Mouse (Mus musculus): ENCODE results near the gene C2cd2l. TPM values are rescaled to one million over a fixed set of nuclear protein-coding genes. Genes with fewer than 3 reads are reported as not detected.

Gene C2cd2l
- polyA plus RNA-seq, 1 experiment from 2014 or later, result 6.7 TPM

DNA sequence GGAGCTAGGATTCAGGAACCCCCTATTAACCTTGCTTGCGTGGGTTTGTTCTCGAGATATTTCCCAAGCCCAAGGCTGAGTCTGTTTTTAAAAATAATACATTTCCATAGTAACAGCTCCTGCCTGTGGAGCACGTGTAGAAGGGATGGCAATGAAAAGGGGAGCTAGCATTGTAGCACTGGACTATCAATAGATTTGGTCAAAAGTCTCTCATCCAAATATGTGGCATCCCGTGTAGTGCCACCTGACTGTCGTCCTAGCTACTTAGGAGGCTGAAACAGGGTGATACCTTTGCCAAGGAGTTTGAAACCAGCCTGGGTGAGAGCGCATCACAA is 681 bp upstream of the C2cd2l start:
- H3K9ac ChIP-seq (ENCODE audit: low read length), result peak overlapping the region; percentile 66
- H3K9me3 ChIP-seq (replicated peaks; ENCODE audit: control insufficient read depth, low read length), result no peaks in the 10 kb centered on the region
- peaks cover 20% of the 10 kb centered on the region for H3K4me1 ChIP-seq (ENCODE audit: control insufficient read depth, insufficient read depth, low read length)
- peak overlapping the region; percentile 74 for H3K4me2 ChIP-seq (ENCODE audit: low read depth, low read length)
- H3K27ac ChIP-seq (ENCODE audit: low read length), result peak overlapping the region; percentile 81
- peak; percentile 1; the same call in 1 of the 2 replicates for ATAC-seq (ENCODE audit: insufficient read depth, low FRiP score)
- 14% methylated on average over 6 of the region's 6 CpGs for WGBS
- H3K27me3 ChIP-seq (ENCODE audit: control insufficient read depth, insufficient read depth, low read length), result no peaks in the 10 kb centered on the region
- no peaks in the 10 kb centered on the region for H3K36me3 ChIP-seq (ENCODE audit: control insufficient read depth, insufficient read depth, low read length)
- H3K4me3 ChIP-seq (replicated peaks; ENCODE audit: low read length), result peak overlapping the region; percentile 91

DNA sequence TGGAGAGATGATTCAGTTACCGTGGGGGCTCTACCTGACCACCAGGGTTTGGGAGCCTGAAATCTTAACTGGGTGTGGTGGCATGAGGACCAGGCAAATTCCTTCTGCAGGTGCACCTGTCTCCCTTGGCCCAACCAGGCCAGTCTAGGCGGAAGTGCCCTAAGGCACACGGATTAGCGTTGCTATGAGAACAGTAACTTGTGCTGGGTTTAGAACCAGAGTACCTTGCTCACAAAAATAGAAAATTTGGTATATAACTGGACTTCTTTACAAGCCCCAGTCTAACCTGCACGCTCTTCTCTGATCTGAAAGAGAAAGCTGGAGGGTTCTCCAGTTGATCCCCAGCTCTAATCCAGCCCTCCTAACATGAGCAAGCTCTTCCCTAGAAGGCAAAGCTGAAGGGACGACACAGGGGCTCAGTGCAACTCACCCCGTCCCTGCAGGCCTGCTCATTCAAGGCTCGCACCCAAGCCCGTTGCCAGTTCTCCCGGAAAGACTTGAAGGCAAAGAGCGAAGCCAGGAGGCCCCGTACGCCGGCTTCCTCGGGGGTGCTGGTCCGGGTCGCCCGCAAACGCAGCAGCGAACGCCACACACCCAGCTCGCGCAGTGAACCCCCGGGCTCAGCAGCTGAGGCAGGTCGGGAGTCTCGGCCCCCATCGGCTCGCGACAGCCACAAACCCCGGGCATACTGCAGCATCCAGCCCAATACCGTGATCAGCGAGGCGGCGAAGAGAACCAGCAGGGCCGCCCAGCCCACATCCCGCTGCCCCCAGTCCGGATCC is 789 bp downstream of the C2cd2l start:
- ATAC-seq (ENCODE audit: insufficient read depth, low FRiP score), result no peak
- H3K4me2 ChIP-seq (ENCODE audit: low read depth, low read length), result peak overlapping the region; percentile 87
- no peaks in the 10 kb centered on the region for H3K9me3 ChIP-seq (replicated peaks; ENCODE audit: control insufficient read depth, low read length)
- 3% methylated on average over 37 of the region's 37 CpGs for WGBS
- H3K27me3 ChIP-seq (ENCODE audit: control insufficient read depth, insufficient read depth, low read length), result no peaks in the 10 kb centered on the region
- H3K9ac ChIP-seq (ENCODE audit: low read length), result peak overlapping the region; percentile 93
- peak overlapping the region; percentile 91 for H3K4me3 ChIP-seq (replicated peaks; ENCODE audit: low read length)
- peaks cover 11% of the 10 kb centered on the region for H3K36me3 ChIP-seq (ENCODE audit: control insufficient read depth, insufficient read depth, low read length)
- H3K27ac ChIP-seq (ENCODE audit: low read length), result peak overlapping the region; percentile 75
- peaks cover 18% of the 10 kb centered on the region for H3K4me1 ChIP-seq (ENCODE audit: control insufficient read depth, insufficient read depth, low read length)

DNA sequence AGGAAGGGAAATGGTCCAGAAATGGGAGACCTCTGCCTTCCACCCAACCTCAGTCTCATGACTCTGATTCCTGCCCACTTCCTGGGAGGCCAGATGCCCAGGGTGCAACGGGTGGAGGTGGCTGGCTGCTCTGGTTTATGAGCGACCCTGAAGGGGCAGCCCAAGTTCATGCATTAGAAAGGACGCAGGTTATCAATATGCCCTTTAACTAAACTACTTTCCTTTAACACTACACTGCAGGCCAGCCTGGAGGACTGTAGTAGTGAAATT is 1.3 kb downstream of the C2cd2l start:
- no peak for ATAC-seq (ENCODE audit: insufficient read depth, low FRiP score)
- Histone ChIP-seq H3K4me3 (replicated peaks; ENCODE audit: low read length) (peak overlapping the region; percentile 91), H3K27me3 (ENCODE audit: control insufficient read depth, insufficient read depth, low read length) (no peaks in the 10 kb centered on the region), H3K27ac (ENCODE audit: low read length) (peak overlapping the region; percentile 75), H3K9me3 (replicated peaks; ENCODE audit: control insufficient read depth, low read length) (no peaks in the 10 kb centered on the region), H3K4me2 (ENCODE audit: low read depth, low read length) (peak overlapping the region; percentile 87), H3K36me3 (ENCODE audit: control insufficient read depth, insufficient read depth, low read length) (peaks cover 11% of the 10 kb centered on the region), H3K9ac (ENCODE audit: low read length) (peak overlapping the region; percentile 93), H3K4me1 (ENCODE audit: control insufficient read depth, insufficient read depth, low read length) (peaks cover 18% of the 10 kb centered on the region)
- WGBS, result 28% methylated on average over 3 of the region's 3 CpGs

DNA sequence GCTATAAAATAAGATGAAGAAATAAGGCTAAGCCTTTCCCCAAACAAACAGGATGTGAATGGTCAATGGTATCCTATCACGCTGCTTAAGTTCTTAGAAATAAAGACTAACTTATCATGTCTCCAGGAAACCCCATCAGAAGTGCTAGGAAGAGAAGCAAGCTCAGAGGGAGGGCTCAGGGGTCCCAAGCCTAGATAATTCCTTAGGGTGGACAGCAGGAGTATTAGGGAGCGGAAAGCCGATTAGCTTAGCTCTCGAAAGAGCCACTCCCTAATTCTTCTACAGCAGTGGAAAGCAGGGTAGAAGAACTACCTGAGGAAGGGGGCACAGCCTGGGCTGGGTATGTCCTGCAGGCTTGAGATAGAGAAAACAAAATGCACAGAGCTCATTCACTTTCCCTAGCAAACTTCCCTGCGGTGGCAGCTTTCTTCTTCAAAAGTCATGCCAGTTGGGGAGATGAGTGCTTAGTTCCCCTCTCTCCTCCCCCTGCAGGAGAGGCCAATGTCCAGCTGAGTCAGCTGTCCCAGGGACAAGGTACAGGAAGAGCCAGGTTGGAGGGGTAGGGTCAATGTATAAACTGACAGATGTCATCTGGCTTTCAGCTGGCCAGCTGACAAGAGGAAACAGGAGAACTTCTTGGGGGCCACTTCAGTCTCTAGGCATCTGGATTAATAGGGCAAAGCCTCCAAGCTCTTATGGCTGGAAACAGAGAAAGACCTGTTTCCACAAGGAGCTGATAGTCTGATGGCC is 1.8 kb downstream of the C2cd2l start:
- Histone ChIP-seq H3K4me3 (replicated peaks; ENCODE audit: low read length) (peak overlapping the region; percentile 91), H3K9ac (ENCODE audit: low read length) (peak overlapping the region; percentile 93), H3K27me3 (ENCODE audit: control insufficient read depth, insufficient read depth, low read length) (no peaks in the 10 kb centered on the region), H3K27ac (ENCODE audit: low read length) (peak overlapping the region; percentile 75), H3K4me2 (ENCODE audit: low read depth, low read length) (peak overlapping the region; percentile 87), H3K36me3 (ENCODE audit: control insufficient read depth, insufficient read depth, low read length) (peaks cover 11% of the 10 kb centered on the region), H3K9me3 (replicated peaks; ENCODE audit: control insufficient read depth, low read length) (no peaks in the 10 kb centered on the region), H3K4me1 (ENCODE audit: control insufficient read depth, insufficient read depth, low read length) (peaks cover 18% of the 10 kb centered on the region)
- 59% methylated on average over 5 of the region's 5 CpGs for WGBS
- ATAC-seq (ENCODE audit: insufficient read depth, low FRiP score), result no peak

DNA sequence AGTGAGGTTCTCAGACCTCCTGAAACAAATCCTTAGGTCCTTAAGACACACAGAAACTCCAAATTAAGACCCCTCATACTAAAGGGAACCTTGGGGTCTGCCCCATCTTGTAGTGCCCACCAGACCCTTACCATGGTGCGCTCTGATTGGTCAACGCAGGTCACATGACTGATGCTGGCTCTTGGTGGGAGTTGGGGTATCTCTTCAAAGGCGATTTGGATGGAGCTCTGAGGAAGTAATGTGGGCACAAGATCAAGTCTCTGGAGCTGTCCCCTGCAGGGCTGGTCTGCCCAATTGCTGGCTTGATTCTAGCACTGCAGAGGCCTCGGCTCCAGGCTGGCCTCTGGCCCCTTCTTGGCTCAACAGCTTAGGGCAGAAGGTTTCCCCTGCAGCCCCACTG is 2.6 kb downstream of the C2cd2l start:
- H3K4me3 ChIP-seq (replicated peaks; ENCODE audit: low read length), result no peak overlapping the region
- H3K36me3 ChIP-seq (ENCODE audit: control insufficient read depth, insufficient read depth, low read length), result peaks cover 14% of the 10 kb centered on the region
- ATAC-seq (ENCODE audit: insufficient read depth, low FRiP score), result no peak
- no peak overlapping the region for H3K27ac ChIP-seq (ENCODE audit: low read length)
- 74% methylated on average over 4 of the region's 4 CpGs for WGBS
- 0 out of 2 replicates have a peak overlapping the region, but pooled peaks have one; percentile 9 for H3K9ac ChIP-seq (ENCODE audit: low read length)
- H3K27me3 ChIP-seq (ENCODE audit: control insufficient read depth, insufficient read depth, low read length), result no peaks in the 10 kb centered on the region
- H3K4me1 ChIP-seq (ENCODE audit: control insufficient read depth, insufficient read depth, low read length), result peaks cover 18% of the 10 kb centered on the region
- no peaks in the 10 kb centered on the region for H3K9me3 ChIP-seq (replicated peaks; ENCODE audit: control insufficient read depth, low read length)
- no peak overlapping the region for H3K4me2 ChIP-seq (ENCODE audit: low read depth, low read length)

DNA sequence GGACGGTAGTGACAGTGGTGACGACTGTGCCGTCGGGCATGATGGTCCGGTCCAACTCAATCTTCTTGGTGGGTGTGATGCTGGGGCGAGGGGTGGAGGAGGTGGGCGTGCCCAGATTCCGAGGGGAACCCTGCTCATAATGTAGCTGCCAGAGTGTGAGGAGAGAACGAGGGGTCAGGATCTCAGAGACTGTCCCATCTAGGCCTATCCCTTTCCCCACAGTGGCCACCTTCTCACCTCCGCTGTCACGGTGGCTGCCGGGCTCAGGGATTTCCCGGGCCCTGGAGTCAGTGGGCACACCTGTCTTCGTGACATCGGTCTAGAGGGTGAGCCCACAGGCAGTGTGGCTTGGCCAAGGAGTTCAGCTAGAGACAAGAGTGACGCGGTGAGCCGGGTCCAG is 5.2 kb downstream of the C2cd2l start:
- Histone ChIP-seq H3K4me1 (ENCODE audit: control insufficient read depth, insufficient read depth, low read length) (peaks cover 32% of the 10 kb centered on the region), H3K4me3 (replicated peaks; ENCODE audit: low read length) (no peak overlapping the region), H3K9me3 (replicated peaks; ENCODE audit: control insufficient read depth, low read length) (no peaks in the 10 kb centered on the region), H3K27ac (ENCODE audit: low read length) (no peak overlapping the region), H3K4me2 (ENCODE audit: low read depth, low read length) (no peak overlapping the region), H3K36me3 (ENCODE audit: control insufficient read depth, insufficient read depth, low read length) (peaks cover 14% of the 10 kb centered on the region), H3K27me3 (ENCODE audit: control insufficient read depth, insufficient read depth, low read length) (no peaks in the 10 kb centered on the region), H3K9ac (ENCODE audit: low read length) (no peak overlapping the region)
- ATAC-seq (ENCODE audit: insufficient read depth, low FRiP score), result no peak
- 92% methylated on average over 18 of the region's 18 CpGs for WGBS

DNA sequence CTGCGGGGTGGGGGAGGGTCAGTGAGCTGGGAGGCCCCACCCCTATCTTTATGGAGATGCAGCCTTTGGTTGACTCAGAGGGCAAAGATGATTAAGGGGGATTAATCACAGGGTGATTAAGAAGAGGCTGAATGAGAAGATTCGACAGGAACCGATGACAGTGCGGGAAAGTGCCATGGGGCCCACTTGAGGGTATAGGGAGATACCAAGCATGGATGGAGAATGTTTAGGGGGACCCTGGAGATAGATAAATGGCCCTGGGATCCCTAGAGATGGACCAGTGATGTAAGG is 5.9 kb downstream of the C2cd2l start:
- Histone ChIP-seq H3K36me3 (ENCODE audit: control insufficient read depth, insufficient read depth, low read length) (peaks cover 14% of the 10 kb centered on the region), H3K27me3 (ENCODE audit: control insufficient read depth, insufficient read depth, low read length) (no peaks in the 10 kb centered on the region), H3K27ac (ENCODE audit: low read length) (no peak overlapping the region), H3K9ac (ENCODE audit: low read length) (no peak overlapping the region), H3K4me3 (replicated peaks; ENCODE audit: low read length) (no peak overlapping the region), H3K4me2 (ENCODE audit: low read depth, low read length) (no peak overlapping the region), H3K9me3 (replicated peaks; ENCODE audit: control insufficient read depth, low read length) (no peaks in the 10 kb centered on the region), H3K4me1 (ENCODE audit: control insufficient read depth, insufficient read depth, low read length) (peaks cover 31% of the 10 kb centered on the region)
- no peak for ATAC-seq (ENCODE audit: insufficient read depth, low FRiP score)
- WGBS, result 74% methylated on average over 4 of the region's 4 CpGs

DNA sequence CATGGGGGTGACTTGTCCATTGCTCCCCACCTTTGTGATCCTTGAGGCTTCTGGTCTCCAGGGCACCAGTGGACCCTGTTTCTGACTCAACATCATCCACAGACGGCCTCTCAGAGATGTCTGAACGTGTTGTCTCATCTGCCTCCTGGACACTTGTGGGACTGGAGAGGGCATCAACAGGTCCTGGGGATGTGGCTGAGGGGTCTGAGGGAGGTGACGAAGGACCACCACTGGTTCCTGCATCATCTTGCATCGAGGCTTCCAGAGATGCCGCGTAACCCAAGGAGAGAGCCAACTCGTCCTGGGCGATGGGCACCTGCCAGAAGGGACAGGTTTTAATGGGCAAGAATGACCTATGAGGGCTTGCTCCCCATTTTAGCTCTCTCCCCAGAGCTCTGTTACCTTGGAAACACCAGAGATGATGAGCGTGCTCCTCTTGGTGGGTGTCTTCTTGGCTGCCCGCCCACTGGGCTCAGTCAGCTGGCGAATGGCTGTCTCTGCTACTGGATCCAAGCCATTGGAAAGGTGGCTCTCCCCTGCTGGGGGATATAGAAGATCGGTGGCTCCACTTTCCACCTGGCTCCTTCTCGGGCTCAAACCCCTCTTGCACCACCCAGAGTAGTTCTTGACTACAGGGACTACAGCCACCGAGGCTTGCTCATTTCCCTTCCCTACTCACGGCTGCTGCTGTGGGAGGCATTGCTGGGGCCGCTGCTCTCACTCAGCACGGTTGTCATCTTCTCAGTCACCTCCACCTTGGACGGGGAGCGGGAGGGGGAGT is 6.4 kb downstream of the C2cd2l start:
- Histone ChIP-seq H3K9ac (ENCODE audit: low read length) (no peak overlapping the region), H3K27ac (ENCODE audit: low read length) (no peak overlapping the region), H3K27me3 (ENCODE audit: control insufficient read depth, insufficient read depth, low read length) (no peaks in the 10 kb centered on the region), H3K4me1 (ENCODE audit: control insufficient read depth, insufficient read depth, low read length) (peaks cover 26% of the 10 kb centered on the region), H3K4me3 (replicated peaks; ENCODE audit: low read length) (no peak overlapping the region), H3K4me2 (ENCODE audit: low read depth, low read length) (no peak overlapping the region), H3K36me3 (ENCODE audit: control insufficient read depth, insufficient read depth, low read length) (peaks cover 14% of the 10 kb centered on the region), H3K9me3 (replicated peaks; ENCODE audit: control insufficient read depth, low read length) (no peaks in the 10 kb centered on the region)
- ATAC-seq (ENCODE audit: insufficient read depth, low FRiP score), result no peak
- 76% methylated on average over 19 of the region's 19 CpGs for WGBS

All from stomach, embryonic 16.5 days (tissue).